Mouse (Mus musculus) CH12.LX (cell line): ENCODE measurements around the gene Creb3l2. TPM values are rescaled to one million over a fixed set of nuclear protein-coding genes. Genes with fewer than 3 reads are reported as not detected.

Experiments
- DNase-seq: peaks from one replicate; pipeline ENCODE4 v3.0.0-alpha.2; 2013; ENCODE audit errors: extremely low read depth
- H3K27ac ChIP-seq: 2 replicates; pipeline ENCODE4 v1.5.1; 2012; ENCODE audit warnings: low read depth, mild to moderate bottlenecking, control low read depth, moderate library complexity; ENCODE audit not compliant: insufficient read depth
- H3K27me3 ChIP-seq: replicated peaks from 2 replicates; pipeline ENCODE3; 2012; ENCODE audit warnings: inconsistent platforms
- H3K36me3 ChIP-seq, 2 experiments: replicated peaks in 1 of 2; 2 replicates each; pipeline versions ENCODE3 to v1.6.1; 2012; ENCODE audit warnings: inconsistent platforms in 1 of 2, low read length in 1 of 2, mild to moderate bottlenecking in 1 of 2, mixed read lengths in 1 of 2, moderate library complexity in 1 of 2; ENCODE audit not compliant: control insufficient read depth in 1 of 2, insufficient read depth in 1 of 2
- H3K4me1 ChIP-seq, 2 experiments: 2 replicates each; pipeline ENCODE4 v1.6.1; 2012; ENCODE audit warnings: inconsistent platforms in 1 of 2, moderate library complexity in 1 of 2; ENCODE audit not compliant: insufficient read depth in 2 of 2, control insufficient read depth in 1 of 2
- H3K4me2 ChIP-seq: 2 replicates; pipeline ENCODE4 v1.6.1; 2012; ENCODE audit warnings: low read depth, mild to moderate bottlenecking, control low read depth; ENCODE audit not compliant: poor library complexity, insufficient read depth, severe bottlenecking
- H3K4me3 ChIP-seq, 3 experiments: fragments of 150-350 bp in 1 of 3; sonication (generic) in 1 of 3; replicated peaks in 1 of 3; 2 replicates each; pipeline versions ENCODE3 to v1.5.1; 2011 to 2012; ENCODE audit warnings: low read depth in 2 of 3, low read length in 2 of 3, mild to moderate bottlenecking in 2 of 3, moderate library complexity in 2 of 3, control low read depth in 1 of 3, improper control_type of control experiment in 1 of 3, inconsistent platforms in 1 of 3, mixed read lengths in 1 of 3; ENCODE audit not compliant: poor library complexity in 1 of 3
- H3K79me2 ChIP-seq: replicated peaks from 2 replicates; pipeline ENCODE4 v1.6.1; 2012; ENCODE audit warnings: mild to moderate bottlenecking, moderate library complexity; ENCODE audit not compliant: control insufficient read depth, poor library complexity, insufficient read depth, severe bottlenecking; ENCODE audit errors: extremely low read depth
- H3K9ac ChIP-seq: 2 replicates; pipeline ENCODE4 v1.6.1; 2012; ENCODE audit warnings: low read depth, mild to moderate bottlenecking, control low read depth, moderate library complexity; ENCODE audit not compliant: insufficient read depth
- H3K9me3 ChIP-seq: replicated peaks from 2 replicates; pipeline ENCODE3; 2012; ENCODE audit warnings: low read length, inconsistent platforms, mixed read lengths
- BHLHE40 ChIP-seq: IDR thresholded peaks from 2 replicates; pipeline ENCODE4 v1.6.1; 2011; ENCODE audit warnings: mild to moderate bottlenecking, low read depth, low read length, improper control_type of control experiment
- CHD1 ChIP-seq: IDR thresholded peaks from 2 replicates; pipeline ENCODE4 v1.6.1; 2012; ENCODE audit warnings: low read depth, low read length, improper control_type of control experiment, inconsistent platforms
- CHD2 ChIP-seq: IDR thresholded peaks from 2 replicates; pipeline ENCODE4 v1.6.1; 2011; ENCODE audit warnings: low read length, improper control_type of control experiment
- E2F4 ChIP-seq: IDR thresholded peaks from 2 replicates; pipeline ENCODE4 v1.6.1; 2011; ENCODE audit warnings: low read depth, low read length, improper control_type of control experiment; ENCODE audit not compliant: insufficient replicate concordance
- ELF1 ChIP-seq: IDR thresholded peaks from 2 replicates; pipeline ENCODE4 v1.6.1; 2014; ENCODE audit warnings: low read depth, mild to moderate bottlenecking, inconsistent platforms, low read length, improper control_type of control experiment
- EP300 ChIP-seq: IDR thresholded peaks from 2 replicates; pipeline ENCODE4 v1.6.1; 2011; ENCODE audit warnings: low read length, improper control_type of control experiment
- ETS1 ChIP-seq: conservative IDR thresholded peaks from 2 replicates; pipeline ENCODE4 v1.6.1; 2012; ENCODE audit warnings: low read depth, mild to moderate bottlenecking, inconsistent platforms, low read length, improper control_type of control experiment, moderate library complexity
- GABPA ChIP-seq: IDR thresholded peaks from 2 replicates; pipeline ENCODE4 v1.6.1; 2012; ENCODE audit warnings: low read depth, low read length, improper control_type of control experiment, inconsistent platforms; ENCODE audit not compliant: insufficient replicate concordance
- HCFC1 ChIP-seq: IDR thresholded peaks from 2 replicates; pipeline ENCODE4 v1.6.1; 2012; ENCODE audit warnings: low read depth, mild to moderate bottlenecking, inconsistent platforms, low read length, improper control_type of control experiment
- JUN ChIP-seq: IDR thresholded peaks from 2 replicates; pipeline ENCODE4 v1.6.1; 2011; ENCODE audit warnings: low read depth, mild to moderate bottlenecking, low read length, improper control_type of control experiment, moderate library complexity; ENCODE audit not compliant: insufficient read depth
- KAT2A ChIP-seq: IDR thresholded peaks from 2 replicates; pipeline ENCODE4 v1.6.1; 2012; ENCODE audit warnings: low read length, improper control_type of control experiment, inconsistent platforms; ENCODE audit not compliant: insufficient replicate concordance
- MAFK ChIP-seq: IDR thresholded peaks from 2 replicates; pipeline ENCODE4 v1.6.1; 2011; ENCODE audit warnings: low read length, improper control_type of control experiment; ENCODE audit not compliant: insufficient replicate concordance
- MAX ChIP-seq: IDR thresholded peaks from 2 replicates; pipeline ENCODE4 v1.6.1; 2011; ENCODE audit warnings: low read length, improper control_type of control experiment
- MAZ ChIP-seq: IDR thresholded peaks from 2 replicates; pipeline ENCODE4 v1.6.1; 2012; ENCODE audit warnings: low read depth, mild to moderate bottlenecking, inconsistent platforms, low read length, improper control_type of control experiment, moderate library complexity
- NRF1 ChIP-seq: IDR thresholded peaks from 2 replicates; pipeline ENCODE4 v1.6.1; 2014; ENCODE audit warnings: low read depth, mild to moderate bottlenecking, inconsistent platforms, low read length, improper control_type of control experiment, moderate library complexity
- PAX5 ChIP-seq: IDR thresholded peaks from 2 replicates; pipeline ENCODE4 v1.6.1; 2012; ENCODE audit warnings: low read length, inconsistent platforms, mixed read lengths
- POLR2AphosphoS2 ChIP-seq: IDR thresholded peaks from 2 replicates; pipeline ENCODE4 v1.6.1; 2011; ENCODE audit warnings: low read depth, low read length, improper control_type of control experiment
- RAD21 ChIP-seq: IDR thresholded peaks from 2 replicates; pipeline ENCODE4 v1.6.1; 2011; ENCODE audit warnings: low read depth, mild to moderate bottlenecking, low read length, improper control_type of control experiment, moderate library complexity
- SIN3A ChIP-seq: IDR thresholded peaks from 2 replicates; pipeline ENCODE4 v1.6.1; 2012; ENCODE audit warnings: low read length, improper control_type of control experiment, inconsistent platforms
- SMC3 ChIP-seq: IDR thresholded peaks from 2 replicates; pipeline ENCODE4 v1.6.1; 2011; ENCODE audit warnings: low read depth, low read length, improper control_type of control experiment
- UBTF ChIP-seq: IDR thresholded peaks from 2 replicates; pipeline ENCODE4 v1.6.1; 2012; ENCODE audit warnings: low read depth, mild to moderate bottlenecking, inconsistent platforms, low read length, improper control_type of control experiment, moderate library complexity
- ZC3H11A ChIP-seq: IDR thresholded peaks from 2 replicates; pipeline ENCODE4 v1.6.1; 2012; ENCODE audit warnings: low read depth, mild to moderate bottlenecking, inconsistent platforms, low read length, improper control_type of control experiment
- dilution Hi-C: fragments of 300-500 bp; cut with MboI; formaldehyde crosslinking; loops from 2 replicates; pipeline ENCODE4 v1.14.3; 2020; ENCODE audit warnings: low sequenced_read_pairs; ENCODE audit not compliant: extremely low pct_unique_long_range_greater_than_20kb, extremely low pct_ligation_motif_present
- in situ Hi-C: fragments of 300-500 bp; cut with MboI; formaldehyde crosslinking; loops from 3 replicates; pipeline ENCODE4 v1.14.3; 2019; ENCODE audit warnings: low sequenced_read_pairs, low pct_ligation_motif_present, low pct_unique_long_range_greater_than_20kb, mixed read lengths
- polyA plus RNA-seq: library from polyadenylated mRNA; unstranded; fragments of >175 nt; gene quantifications from 2 replicates; pipeline ENCODE4 v1.2.1, GENCODE M21; 2012; ENCODE audit warnings: low read depth; ENCODE audit not compliant: insufficient read length
- total RNA-seq, 2 experiments: library from RNA; depleted of rRNA; stranded (reverse); fragments of 300-350 nt in 1 of 2; fragments of >200 nt in 1 of 2; gene quantifications; 2 replicates each; pipeline ENCODE4 v1.2.3; 2012 to 2014

The Creb3l2 gene
- total and polyA plus RNA-seq, 3 experiments, result 1.5 to 8.5 (median 7.0) TPM

GRCm38 (mm10) chr6:37439676-37440490 is 2.1 kb downstream of the Creb3l2 start (continued):
- TF ChIP-seq ELF1 (no peak), HCFC1 (no peak), NRF1 (no peak), MAX (no peak), GABPA (no peak), CHD2 (no peak), SIN3A (peak; percentile 38), CHD1 (0 out of 2 replicates have a peak, but pooled peaks have one; percentile 23), MAZ (no peak), E2F4 (no peak), ETS1 (no peak), SMC3 (no peak), POLR2AphosphoS2 (no peak), KAT2A (no peak), EP300 (no peak), BHLHE40 (no peak)

DNA sequence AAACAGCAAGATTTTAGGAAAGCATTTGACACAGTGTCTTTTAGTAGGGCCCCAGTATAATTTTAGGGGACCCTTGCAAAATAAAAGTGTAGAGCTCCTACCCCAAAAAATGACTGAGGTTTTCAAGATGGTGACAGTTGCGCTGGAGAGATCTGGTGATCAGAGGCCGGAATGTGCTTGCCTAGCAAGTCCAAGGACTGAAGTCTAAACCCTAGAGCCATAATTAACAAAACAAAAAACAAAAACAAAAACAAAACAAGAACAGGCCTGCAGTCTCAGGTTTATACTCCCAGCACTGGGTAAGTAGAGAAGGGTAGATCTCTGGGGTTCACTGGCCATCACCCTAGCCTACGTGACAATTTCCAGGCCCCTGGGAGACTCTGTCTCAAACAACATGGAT is 3.4 kb downstream of the Creb3l2 start:
- H3K4me1 ChIP-seq, result peaks cover 6 to 54% of the 10 kb centered on the region in 2 experiments
- H3K4me2 ChIP-seq, result peak overlapping the region; percentile 78
- in situ Hi-C loops, result no loop called here
- dilution Hi-C loops, result no loop called here
- H3K79me2 ChIP-seq, result peaks cover 78% of the 10 kb centered on the region
- no peak overlapping the region for H3K4me3 ChIP-seq
- H3K27me3 ChIP-seq, result no peaks in the 10 kb centered on the region
- H3K36me3 ChIP-seq, result peaks cover 2 to 23% of the 10 kb centered on the region in 2 experiments
- DNase-seq, result no peak
- TF ChIP-seq KAT2A (no peak), HCFC1 (no peak), NRF1 (no peak)
- no peak overlapping the region for H3K27ac ChIP-seq
- no peaks in the 10 kb centered on the region for H3K9me3 ChIP-seq
- peak overlapping the region; percentile 46 for H3K9ac ChIP-seq

DNA sequence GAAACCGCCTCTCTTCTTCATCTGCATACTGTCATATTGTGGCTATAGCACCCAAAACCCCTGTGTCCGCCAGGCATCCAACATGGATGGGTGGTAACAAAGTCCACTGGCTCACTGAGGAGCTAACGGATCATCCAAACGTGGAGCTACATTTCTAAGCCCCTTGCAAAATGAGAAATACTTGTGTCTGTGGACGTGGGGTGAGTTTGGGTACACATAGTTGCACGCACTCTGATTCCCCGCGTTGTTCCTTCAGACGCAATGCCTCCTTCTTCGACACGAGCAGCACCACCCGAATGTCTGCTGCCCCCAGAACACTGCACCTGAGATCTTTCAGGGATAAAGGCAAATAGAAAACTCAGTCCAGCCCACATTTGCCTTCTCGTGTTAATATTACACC is 4.9 kb downstream of the Creb3l2 start:
- no peak for TF ChIP-seq RAD21
- TF ChIP-seq PAX5, result no peak
- TF ChIP-seq JUN, result no peak
- TF ChIP-seq MAFK, result no peak
- TF ChIP-seq HCFC1, result no peak
- no peak for TF ChIP-seq SMC3
- TF ChIP-seq EP300, result no peak
- no peak for TF ChIP-seq ZC3H11A
- no peak for TF ChIP-seq MAX
- TF ChIP-seq E2F4, result no peak
- TF ChIP-seq ELF1, result no peak
- no peak for TF ChIP-seq UBTF
- Histone ChIP-seq H3K9ac (no peak overlapping the region), H3K4me3 (no peak overlapping the region), H3K4me2 (no peak overlapping the region), H3K9me3 (no peaks in the 10 kb centered on the region), H3K27ac (no peak overlapping the region), H3K27me3 (no peaks in the 10 kb centered on the region), H3K79me2 (peaks cover 91% of the 10 kb centered on the region), H3K36me3 (peaks cover 2 to 23% of the 10 kb centered on the region in 2 experiments), H3K4me1 (peaks cover 6 to 59% of the 10 kb centered on the region in 2 experiments)
- no peak for DNase-seq
- in situ Hi-C loops (no loop called here), dilution Hi-C loops (no loop called here)
